Mouse (Mus musculus) lung, adult 2 months (tissue): ENCODE results near the gene Cyp2u1. TPM values are rescaled to one million over a fixed set of nuclear protein-coding genes. Genes with fewer than 3 reads are reported as not detected.

ENCODE experiments used
- DNase-seq: peaks from one replicate; pipeline ENCODE4 v3.0.0; 2022
- H3K4me1 ChIP-seq: fragments of 200-500 bp; 2 replicates; pipeline ENCODE4 v1.6.1; 2011; ENCODE audit warnings: low read length; ENCODE audit not compliant: control insufficient read depth, insufficient read depth
- H3K4me3 ChIP-seq: fragments of 200-500 bp; replicated peaks from 2 replicates; pipeline ENCODE3; 2011; ENCODE audit warnings: low read depth, mild to moderate bottlenecking, control low read depth, low read length; ENCODE audit errors: extremely low read depth
- CTCF ChIP-seq: fragments of 200-500 bp; IDR thresholded peaks from 2 replicates; pipeline ENCODE4 v1.5.1; 2011; ENCODE audit warnings: mild to moderate bottlenecking, low read length, control low read depth; ENCODE audit not compliant: insufficient read depth
- POLR2A ChIP-seq: fragments of 200-500 bp; IDR thresholded peaks from 2 replicates; pipeline ENCODE4 v1.6.1; 2011; ENCODE audit warnings: low read depth, mild to moderate bottlenecking, control low read depth, low read length, borderline replicate concordance; ENCODE audit errors: extremely low read depth
- WGBS: fragments of 180-500 bp; shearing (Covaris S2); methylation state at CpG from one replicate; pipeline ENCODE4 v1.1.7; 2018; 5-methylcytosine and 5-hydroxymethylcytosine counted together
- polyA plus RNA-seq: library from polyadenylated mRNA; depleted of rRNA; stranded (reverse); fragments of >200 nt; gene quantifications from 2 replicates; pipeline ENCODE4 v1.2.3, GENCODE M21; 2012

Gene Cyp2u1
- polyA plus RNA-seq, 1 experiment, result 2.7 TPM

DNA sequence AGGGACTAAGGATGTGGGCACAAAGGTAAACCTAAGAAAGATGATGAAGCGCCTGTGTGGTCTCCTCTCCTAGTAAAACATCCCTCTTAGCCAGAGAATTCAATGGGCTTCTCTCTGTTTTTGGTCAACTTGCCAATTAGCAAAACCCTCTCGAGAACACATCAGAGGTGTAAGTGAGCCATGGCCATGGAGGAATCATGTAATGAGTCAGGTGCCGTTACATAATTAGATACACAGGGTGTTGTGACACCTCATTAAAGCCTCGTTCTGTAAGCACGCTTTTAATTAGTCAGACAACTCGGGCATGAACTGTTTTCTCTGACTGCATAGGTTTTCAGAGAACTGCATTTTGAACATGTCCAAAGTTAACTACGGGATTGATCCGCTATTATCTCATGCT is 33.6 kb upstream of the Cyp2u1 start:
- Histone ChIP-seq H3K4me3 (no peak overlapping the region), H3K4me1 (peaks cover 9% of the 10 kb centered on the region)
- no peak for DNase-seq
- TF ChIP-seq CTCF, result no peak
- no peak for TF ChIP-seq POLR2A
- WGBS, result 92% methylated on average over 8 of the region's 8 CpGs

DNA sequence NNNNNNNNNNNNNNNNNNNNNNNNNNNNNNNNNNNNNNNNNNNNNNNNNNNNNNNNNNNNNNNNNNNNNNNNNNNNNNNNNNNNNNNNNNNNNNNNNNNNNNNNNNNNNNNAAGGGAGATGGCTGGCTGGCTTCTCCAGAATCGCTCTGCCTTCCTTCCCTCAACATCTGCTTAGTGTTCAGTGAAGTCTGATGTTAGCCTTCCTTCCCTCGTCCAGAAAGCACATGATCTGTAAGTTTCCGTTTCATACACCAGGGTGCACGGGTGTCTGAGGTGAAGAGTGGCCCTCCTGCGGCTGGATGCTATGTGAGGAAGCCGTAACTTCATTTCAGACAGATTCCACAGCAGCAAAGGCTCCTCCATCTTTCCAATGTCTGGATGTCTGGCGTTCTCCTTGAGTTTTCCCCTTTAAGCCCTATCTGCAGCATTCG is 32.1 kb upstream of the Cyp2u1 start:
- Histone ChIP-seq H3K4me1 (peaks cover 9% of the 10 kb centered on the region), H3K4me3 (no peak overlapping the region)
- no peak for DNase-seq
- TF ChIP-seq POLR2A, result no peak
- TF ChIP-seq CTCF, result no peak
- WGBS, result 57% methylated on average over 8 of the region's 8 CpGs

DNA sequence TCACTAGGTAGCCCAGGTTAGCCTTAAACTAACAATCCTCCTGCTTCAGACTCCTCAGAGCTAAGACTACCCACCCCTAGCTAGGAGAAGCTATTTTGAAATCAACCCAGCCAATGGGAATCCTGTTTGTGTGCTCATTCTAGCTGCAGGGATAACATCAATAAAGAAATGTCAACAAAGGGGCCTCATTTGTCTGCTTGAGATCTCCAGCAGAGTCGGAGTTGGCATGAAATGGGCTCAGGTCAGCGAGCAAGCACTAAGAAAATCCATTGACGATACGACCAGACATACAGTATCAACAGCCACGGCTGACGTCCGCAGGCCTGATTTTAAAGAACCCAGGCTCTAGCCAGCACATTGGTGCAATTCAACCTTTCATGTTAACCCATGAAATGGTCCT is 24.2 kb upstream of the Cyp2u1 start:
- no peaks in the 10 kb centered on the region for H3K4me1 ChIP-seq
- WGBS, result 64% methylated on average over 7 of the region's 7 CpGs

DNA sequence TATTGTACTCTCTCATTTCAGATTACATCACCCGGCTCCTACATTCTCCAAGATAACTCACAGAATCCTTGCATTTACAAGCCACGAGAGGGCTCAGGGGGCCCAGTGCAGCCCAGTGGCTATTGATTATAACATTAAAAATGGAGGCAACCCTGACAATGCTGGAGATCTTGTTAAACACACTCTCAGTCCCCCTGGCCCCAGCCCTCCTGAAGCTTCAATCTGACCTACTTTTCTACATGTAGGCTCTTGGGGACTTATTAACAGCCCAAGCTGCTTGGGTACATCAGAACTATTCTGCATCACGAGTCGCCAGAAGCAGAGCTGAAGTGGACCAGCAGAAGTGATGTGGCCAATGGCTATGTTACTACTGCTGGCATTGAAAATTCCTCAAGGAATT is 23.6 kb upstream of the Cyp2u1 start:
- no peaks in the 10 kb centered on the region for H3K4me1 ChIP-seq
- no peak overlapping the region for H3K4me3 ChIP-seq
- no peak for TF ChIP-seq POLR2A
- TF ChIP-seq CTCF, result no peak
- WGBS, result 87% methylated on average over 4 of the region's 4 CpGs
- no peak for DNase-seq

More for the DNA sequence above, 24.2 kb upstream of the Cyp2u1 start:
- no peak overlapping the region for H3K4me3 ChIP-seq
- TF ChIP-seq CTCF, result no peak
- no peak for TF ChIP-seq POLR2A
- DNase-seq, result no peak

DNA sequence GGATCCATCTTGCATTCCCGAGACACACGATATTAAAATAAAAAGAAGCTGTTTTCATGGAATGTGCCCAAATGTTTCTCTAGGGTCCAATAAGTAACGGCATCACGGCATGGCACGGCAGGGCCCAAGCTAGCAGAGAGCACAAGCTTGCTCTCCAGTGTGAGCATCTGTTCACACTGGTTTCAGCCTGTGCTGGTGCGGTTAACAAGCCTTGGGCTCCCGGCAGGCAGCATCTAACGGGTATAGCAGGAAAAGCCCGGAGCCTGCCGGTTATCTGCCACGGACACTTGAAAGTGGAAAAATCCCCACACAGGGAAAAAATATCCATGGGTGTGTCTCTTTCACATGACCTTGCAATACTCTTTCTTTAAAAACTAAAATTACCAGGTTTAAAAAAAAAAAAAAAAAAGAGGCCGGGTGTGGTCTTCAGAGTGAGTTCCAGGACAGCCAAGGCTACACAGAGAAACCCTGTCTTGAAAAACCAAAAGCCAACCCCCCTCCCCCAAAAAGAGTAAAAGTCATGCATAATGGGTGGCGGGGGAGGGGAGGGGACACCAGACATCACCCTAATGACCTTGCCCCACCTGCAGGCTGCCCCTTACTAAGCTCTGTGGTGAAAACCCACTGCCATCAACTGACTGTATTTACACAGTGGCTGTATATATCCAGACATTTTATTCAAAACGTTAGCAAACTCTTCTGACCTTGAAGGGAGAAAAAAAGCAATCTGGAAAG is 19.2 kb upstream of the Cyp2u1 start:
- TF ChIP-seq POLR2A (no peak), CTCF (no peak)
- Histone ChIP-seq H3K4me3 (no peak overlapping the region), H3K4me1 (no peaks in the 10 kb centered on the region)
- WGBS, result 78% methylated on average over 14 of the region's 14 CpGs
- no peak for DNase-seq

DNA sequence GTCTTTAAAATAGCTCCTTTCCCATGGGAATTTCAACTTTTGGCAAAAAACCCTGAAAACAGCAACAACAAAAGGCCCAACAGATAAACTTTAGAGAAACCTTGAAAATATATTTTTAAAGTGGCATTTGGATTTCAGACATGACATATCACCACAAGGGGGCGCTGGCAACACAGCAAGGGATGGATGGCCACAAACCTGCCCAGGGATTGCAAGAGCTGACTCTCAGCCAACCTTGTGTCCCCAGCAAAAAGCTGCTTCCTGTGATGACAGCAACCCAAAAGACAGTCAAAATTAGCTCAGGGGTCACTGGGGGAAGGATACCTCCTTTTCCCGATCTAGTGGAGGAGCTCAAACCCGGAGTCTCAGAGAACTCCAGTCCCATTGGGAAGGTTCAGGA is 17.2 kb upstream of the Cyp2u1 start:
- DNase-seq, result peak; percentile 73
- H3K4me1 ChIP-seq, result no peaks in the 10 kb centered on the region
- H3K4me3 ChIP-seq, result no peak overlapping the region
- WGBS, result 10% methylated on average over 3 of the region's 3 CpGs
- TF ChIP-seq POLR2A, result no peak
- TF ChIP-seq CTCF, result peak; percentile 83

DNA sequence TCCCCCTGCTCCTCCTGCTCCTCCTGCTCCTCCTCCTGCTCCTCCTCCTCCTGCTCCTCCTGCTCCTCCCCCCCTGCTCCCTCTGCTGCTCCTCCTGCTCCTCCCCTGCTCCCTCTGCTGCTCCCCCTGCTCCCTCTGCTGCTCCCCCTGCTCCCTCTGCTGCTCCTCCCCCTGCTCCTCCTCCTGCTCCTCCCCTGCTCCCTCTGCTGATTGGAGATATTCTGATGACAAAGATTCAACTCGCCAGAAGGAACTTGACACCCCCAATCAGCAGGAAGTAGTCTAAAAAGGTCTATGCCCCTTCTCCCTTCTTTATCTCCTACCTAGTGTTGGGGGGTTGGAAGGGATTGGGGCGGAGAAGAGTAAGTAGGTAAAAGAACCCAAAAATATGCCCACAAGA is 15.2 kb upstream of the Cyp2u1 start:
- WGBS, result 44% methylated on average over 2 of the region's 2 CpGs
- no peak for DNase-seq
- Histone ChIP-seq H3K4me3 (no peak overlapping the region), H3K4me1 (no peaks in the 10 kb centered on the region)
- no peak for TF ChIP-seq POLR2A
- no peak for TF ChIP-seq CTCF

DNA sequence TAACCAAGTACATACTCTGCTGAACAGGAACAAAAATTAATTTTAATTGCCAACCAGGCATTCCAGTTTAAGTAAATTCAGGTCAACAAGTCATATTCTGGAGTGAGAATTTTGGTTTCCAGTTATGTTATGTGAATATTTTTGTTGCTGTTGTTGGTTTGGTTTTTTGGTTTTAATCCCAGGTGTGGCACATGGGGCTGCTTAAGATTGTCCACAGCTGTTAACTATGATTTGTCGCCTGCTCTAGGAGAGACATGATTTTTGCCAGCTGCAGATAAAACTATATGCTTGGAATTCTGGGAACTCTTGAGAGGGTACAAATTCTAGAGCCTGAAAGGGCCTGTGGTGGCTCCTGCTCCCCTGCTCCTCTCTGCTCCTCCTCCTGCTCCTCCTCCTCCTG is 14.1 kb upstream of the Cyp2u1 start:
- Histone ChIP-seq H3K4me1 (no peaks in the 10 kb centered on the region), H3K4me3 (no peak overlapping the region)
- TF ChIP-seq CTCF (no peak), POLR2A (no peak)
- 73% methylated on average over 1 of the region's 1 CpGs for WGBS
- DNase-seq, result no peak

DNA sequence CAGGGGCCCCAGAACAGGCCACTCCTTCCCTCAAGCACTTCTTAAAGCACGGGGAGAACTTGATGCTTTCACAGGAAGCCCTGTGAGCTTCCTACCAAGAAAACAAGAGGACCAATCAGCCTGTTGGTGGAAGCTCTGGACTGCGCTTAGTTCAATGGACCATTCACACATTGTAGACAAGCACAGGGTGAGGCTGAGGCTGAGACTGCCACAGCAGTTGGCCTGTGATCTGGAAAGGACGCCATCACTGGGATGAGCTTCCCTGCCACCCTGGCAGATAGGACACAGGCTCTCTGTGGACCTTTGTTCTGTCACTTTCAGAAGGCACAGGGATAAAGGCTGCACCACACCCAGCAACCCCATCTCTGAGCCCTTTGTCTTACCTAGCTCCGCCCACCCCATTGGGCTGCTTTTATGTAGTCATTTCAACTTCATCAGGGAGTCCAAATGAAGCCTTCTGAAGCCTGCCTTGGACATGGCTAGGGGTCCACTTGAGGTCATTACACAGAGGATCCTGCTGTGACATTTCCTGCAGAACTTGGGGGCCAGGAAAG is 13.0 kb upstream of the Cyp2u1 start:
- Histone ChIP-seq H3K4me1 (no peaks in the 10 kb centered on the region), H3K4me3 (no peak overlapping the region)
- DNase-seq, result no peak
- no peak for TF ChIP-seq POLR2A
- WGBS, result 60% methylated on average over 4 of the region's 4 CpGs

DNA sequence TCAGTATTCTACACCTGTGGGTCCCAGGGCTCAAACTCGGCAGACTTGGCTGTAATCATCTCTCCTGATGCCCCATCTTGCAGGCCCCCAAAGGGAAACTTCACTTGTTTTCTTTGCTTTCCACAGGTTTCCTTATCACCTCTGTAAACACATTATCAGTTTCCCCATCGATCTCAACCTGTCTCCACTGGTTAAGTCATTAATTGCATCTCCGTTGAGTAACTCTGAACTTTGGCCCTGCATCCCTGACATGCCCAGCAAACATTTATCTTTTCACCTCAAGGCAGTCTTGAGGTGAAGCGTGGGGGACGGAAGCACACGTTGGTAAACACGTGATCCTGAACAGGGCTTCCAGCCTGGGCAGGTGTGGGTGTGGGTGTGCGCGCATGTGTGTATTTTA is 9.3 kb upstream of the Cyp2u1 start:
- TF ChIP-seq POLR2A (no peak), CTCF (no peak)
- 35% methylated on average over 9 of the region's 9 CpGs for WGBS
- DNase-seq, result no peak
- no peak overlapping the region for H3K4me3 ChIP-seq
- H3K4me1 ChIP-seq, result no peaks in the 10 kb centered on the region

DNA sequence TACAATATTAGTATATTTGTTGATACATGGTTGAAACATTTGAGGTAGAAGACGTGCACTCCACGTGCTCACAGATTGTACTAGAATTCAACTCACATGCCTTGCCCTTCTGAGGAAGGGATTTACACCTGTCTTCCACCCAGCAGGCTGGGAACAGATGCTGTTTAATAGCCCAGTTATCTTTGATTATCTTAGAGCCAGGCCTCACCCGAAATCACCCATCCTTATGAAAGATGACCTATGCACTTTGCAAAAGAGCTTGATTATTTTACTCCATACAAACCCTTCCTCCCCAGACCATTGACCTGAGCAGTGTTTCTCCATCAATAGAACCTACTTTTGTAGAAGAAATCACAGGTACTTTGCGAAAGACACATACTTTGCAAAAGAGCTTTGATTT is 7.5 kb upstream of the Cyp2u1 start:
- Histone ChIP-seq H3K4me1 (no peaks in the 10 kb centered on the region), H3K4me3 (no peak overlapping the region)
- WGBS, result 80% methylated on average over 4 of the region's 4 CpGs
- TF ChIP-seq POLR2A (no peak), CTCF (no peak)
- no peak for DNase-seq
